Mouse (Mus musculus): ENCODE measurements around the gene Rem2. TPM values are rescaled to one million over a fixed set of nuclear protein-coding genes. Genes with fewer than 3 reads are reported as not detected.

Rem2 gene
- polyA plus RNA-seq, 1 experiment = 0.32 TPM

GRCm38 (mm10) chr14:54492345-54493131 lies 16.6 kb downstream of the Rem2 start:
- DNase-seq (ENCODE audit: low spot score) = no peak

DNA sequence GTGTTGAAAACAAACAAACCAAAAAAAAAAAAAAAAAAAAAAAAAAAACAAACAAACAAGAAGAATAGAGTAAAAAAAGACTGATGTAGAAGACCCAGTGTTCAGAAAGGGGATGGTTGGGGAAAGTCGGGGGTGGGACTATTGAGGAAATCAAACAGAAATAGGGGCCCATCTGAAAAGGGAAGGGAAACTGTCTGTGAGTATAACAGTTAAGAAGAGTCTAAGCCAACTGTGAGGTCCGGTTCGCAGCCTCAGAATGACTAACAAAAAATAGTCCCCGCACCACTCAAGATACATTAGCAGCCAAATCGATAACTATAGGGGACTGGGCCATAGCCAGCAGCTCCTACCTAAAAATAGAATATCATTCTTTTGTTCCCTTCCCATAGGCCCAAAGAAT lies 17.3 kb downstream of the Rem2 start:
- no peak for DNase-seq (ENCODE audit: low spot score)

DNA sequence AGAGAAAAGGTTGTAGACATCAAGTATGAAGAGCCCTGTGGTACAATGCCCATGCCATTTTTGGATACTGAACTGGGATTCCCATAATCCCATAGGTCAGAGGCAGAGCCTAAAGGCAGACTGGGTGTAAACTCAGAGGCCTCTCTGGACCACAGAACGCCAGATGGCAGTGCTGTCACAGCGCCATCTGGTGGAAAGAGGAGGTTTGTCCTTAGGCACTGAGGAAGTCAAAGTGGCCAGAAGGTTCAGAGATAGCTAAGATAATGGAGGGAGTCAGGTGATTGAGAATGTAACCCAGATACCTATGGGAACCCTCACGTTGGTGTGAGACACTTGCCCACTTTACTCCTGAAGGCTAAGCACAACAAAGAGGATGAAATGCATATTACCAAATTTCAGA lies 18.3 kb downstream of the Rem2 start:
- no peak for DNase-seq (ENCODE audit: low spot score)

DNA sequence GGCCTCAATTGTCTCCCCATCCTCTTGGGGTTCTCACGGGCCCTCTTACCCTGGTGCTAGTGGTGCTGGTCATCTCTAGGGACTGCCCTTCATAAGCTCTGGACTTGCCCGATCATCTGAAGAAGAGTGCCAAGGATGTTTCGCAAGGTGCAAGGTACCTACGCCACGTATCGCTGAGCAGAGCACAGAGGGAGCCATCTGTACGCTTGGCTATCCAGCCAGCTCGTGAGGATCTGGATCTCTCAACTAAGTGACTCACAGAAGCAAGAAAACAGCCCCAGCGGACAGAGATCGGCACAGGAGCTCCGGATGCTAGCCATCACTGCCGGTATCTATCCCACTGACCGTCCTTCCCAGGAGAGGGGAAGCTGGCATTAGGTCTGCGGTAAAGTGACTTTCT lies 20.8 kb downstream of the Rem2 start:
- no peak for DNase-seq (ENCODE audit: low spot score)

- no peak for DNase-seq (ENCODE audit: low spot score)
Measured at GRCm38 (mm10) chr14:54499330-54499729, 23.4 kb downstream of the Rem2 start.

- no peak for DNase-seq (ENCODE audit: low spot score)
Measured at GRCm38 (mm10) chr14:54501365-54501764, 25.5 kb downstream of the Rem2 start.

DNA sequence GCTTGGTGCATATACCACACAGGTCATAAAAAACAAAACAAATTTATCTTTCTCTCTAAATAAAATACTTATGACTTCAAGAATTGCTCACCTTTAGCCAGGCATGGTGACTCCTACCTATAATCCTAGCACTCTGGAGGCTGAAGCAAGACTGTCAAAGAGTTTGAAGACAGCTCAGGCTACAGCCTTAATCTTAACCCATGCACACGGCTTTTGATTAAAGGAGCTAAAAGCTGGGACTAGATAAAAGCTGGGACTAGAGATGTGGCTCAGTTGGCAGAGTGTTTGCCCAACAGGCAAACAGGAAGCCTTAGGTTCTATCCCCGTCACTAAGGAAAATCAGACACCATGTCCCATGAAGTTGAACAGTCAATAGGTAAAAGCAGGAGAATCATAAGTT lies 27.2 kb downstream of the Rem2 start:
- DNase-seq (ENCODE audit: low spot score) = no peak

GRCm38 (mm10) chr14:54509774-54510173 lies 33.9 kb downstream of the Rem2 start:
- DNase-seq (ENCODE audit: low spot score) = no peak

GRCm38 (mm10) chr14:54516710-54517310 lies 40.9 kb downstream of the Rem2 start:
- no peak for DNase-seq (ENCODE audit: low spot score)

DNA sequence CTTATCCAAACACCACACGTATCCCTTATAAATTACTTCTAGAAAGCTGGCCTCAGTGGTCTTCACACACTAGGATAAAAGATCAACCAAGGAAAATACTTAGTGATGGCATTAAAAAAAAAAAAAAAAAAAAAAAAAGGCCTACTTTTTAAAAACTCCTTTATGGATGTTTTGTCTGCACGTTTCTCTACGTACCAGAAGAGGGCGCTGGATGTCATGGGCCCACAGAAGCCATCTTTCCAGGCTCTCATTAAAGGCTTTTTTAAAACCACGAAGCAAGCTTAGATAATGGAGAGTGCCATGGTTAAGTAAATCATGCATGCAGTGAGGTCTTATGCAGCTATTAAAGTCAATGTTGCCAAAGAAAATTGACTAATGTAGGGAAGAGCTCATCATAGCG lies 47.7 kb downstream of the Rem2 start:
- no peak for DNase-seq (ENCODE audit: low spot score)

GRCm38 (mm10) chr14:54527227-54528006 lies 51.5 kb downstream of the Rem2 start:
- no peak for DNase-seq (ENCODE audit: low spot score)

GRCm38 (mm10) chr14:54528007-54528393 lies 52.1 kb downstream of the Rem2 start:
- DNase-seq (ENCODE audit: low spot score) = no peak

DNA sequence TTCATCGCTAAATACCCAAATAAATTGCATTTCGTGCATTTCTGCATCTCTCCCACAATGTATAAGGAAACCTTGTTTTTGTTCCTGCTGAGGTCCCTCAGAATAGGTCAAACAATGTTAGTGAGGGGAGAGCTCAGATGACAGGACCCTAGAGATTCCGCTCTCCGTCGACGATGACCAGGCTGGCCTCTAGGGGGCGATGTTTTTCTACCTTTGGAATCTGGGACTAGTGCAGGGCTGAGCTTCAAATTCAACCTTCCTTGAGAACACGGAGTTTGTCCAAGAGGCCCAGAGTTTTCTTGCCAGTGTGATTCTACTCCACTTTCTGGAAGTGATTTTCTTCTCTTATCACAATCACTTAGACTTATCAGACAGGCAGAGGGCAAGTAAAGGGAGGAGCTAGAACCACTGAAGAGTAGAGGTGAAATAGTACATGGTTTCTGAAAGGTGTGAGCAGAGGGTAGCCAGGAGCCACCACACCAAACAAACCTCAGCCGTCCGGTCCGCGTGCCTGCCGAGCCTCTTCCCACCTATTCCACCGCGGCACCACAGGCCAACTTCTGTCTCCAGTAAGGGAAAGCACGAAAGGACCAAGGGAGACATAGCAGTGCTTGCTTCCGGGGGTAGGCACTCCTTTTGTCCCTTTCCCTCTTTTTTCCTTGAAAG lies 52.7 kb downstream of the Rem2 start:
- DNase-seq (ENCODE audit: low spot score) = peak; percentile 50

Other genes with a start within 250 kb of the Rem2 start
- 228 and 295 TPM in 2 replicates for gene Dad1, start 222.0 kb upstream of the Rem2 start, polyA plus RNA-seq (2012; rRNA removed)
- 38.1 and 62.8 TPM in 2 replicates for gene Abhd4, start 221.9 kb upstream of the Rem2 start, polyA plus RNA-seq (2012; rRNA removed)
- not detected in 2 replicates for gene Olfr49, start 191.2 kb upstream of the Rem2 start, polyA plus RNA-seq (2012; rRNA removed)
- 61.4 and 65.5 TPM in 2 replicates for gene Oxa1l, start 115.3 kb upstream of the Rem2 start, polyA plus RNA-seq (2012; rRNA removed)
- 8.9 TPM in 2 replicates for gene Slc7a7, start 58.3 kb upstream of the Rem2 start, polyA plus RNA-seq (2012; rRNA removed)
- 221 and 233 TPM in 2 replicates for gene Mrpl52, start 49.2 kb upstream of the Rem2 start, polyA plus RNA-seq (2012; rRNA removed)
- gene Mmp14, start 44.5 kb upstream of the Rem2 start, polyA plus RNA-seq (2012; rRNA removed) = 202 and 226 TPM in 2 replicates
- 81.0 and 93.8 TPM in 2 replicates for gene Lrp10, start 12.0 kb upstream of the Rem2 start, polyA plus RNA-seq (2012; rRNA removed)
- 38.1 and 40.2 TPM in 2 replicates for gene Prmt5, start 41.4 kb downstream of the Rem2 start, polyA plus RNA-seq (2012; rRNA removed)
- gene Haus4, start 78.5 kb downstream of the Rem2 start, polyA plus RNA-seq (2012; rRNA removed) = 14.1 and 14.2 TPM in 2 replicates
- 38.5 and 43.1 TPM in 2 replicates for gene Ajuba, start 101.5 kb downstream of the Rem2 start, polyA plus RNA-seq (2012; rRNA removed)
- gene 4931414P19Rik, start 129.9 kb downstream of the Rem2 start, polyA plus RNA-seq (2012; rRNA removed) = 9.0 and 9.4 TPM in 2 replicates
- 146 and 179 TPM in 2 replicates for gene Psmb5, start 141.9 kb downstream of the Rem2 start, polyA plus RNA-seq (2012; rRNA removed)
- not detected in 2 replicates for gene Psmb11, start 145.3 kb downstream of the Rem2 start, polyA plus RNA-seq (2012; rRNA removed)
- gene Gm17606, start 164.9 kb downstream of the Rem2 start, polyA plus RNA-seq (2012; rRNA removed) = not detected in 2 replicates
- gene Cdh24, start 165.3 kb downstream of the Rem2 start, polyA plus RNA-seq (2012; rRNA removed) = 1.5 and 1.6 TPM in 2 replicates
- 55.7 and 64.4 TPM in 2 replicates for gene 1700123O20Rik, start 210.1 kb downstream of the Rem2 start, polyA plus RNA-seq (2012; rRNA removed)
- gene Acin1, start 210.8 kb downstream of the Rem2 start, polyA plus RNA-seq (2012; rRNA removed) = 129 and 169 TPM in 2 replicates
- 0.06 and 0.14 TPM in 2 replicates for gene Gm29776, start 222.7 kb downstream of the Rem2 start, polyA plus RNA-seq (2012; rRNA removed)
- gene Cebpe, start 236.1 kb downstream of the Rem2 start, polyA plus RNA-seq (2012; rRNA removed) = 0.40 and 0.47 TPM in 2 replicates

All from urinary bladder, adult 2 months (tissue).